29 mouse cellular contexts compared by ENCODE assay signal in the genomic region with DNA sequence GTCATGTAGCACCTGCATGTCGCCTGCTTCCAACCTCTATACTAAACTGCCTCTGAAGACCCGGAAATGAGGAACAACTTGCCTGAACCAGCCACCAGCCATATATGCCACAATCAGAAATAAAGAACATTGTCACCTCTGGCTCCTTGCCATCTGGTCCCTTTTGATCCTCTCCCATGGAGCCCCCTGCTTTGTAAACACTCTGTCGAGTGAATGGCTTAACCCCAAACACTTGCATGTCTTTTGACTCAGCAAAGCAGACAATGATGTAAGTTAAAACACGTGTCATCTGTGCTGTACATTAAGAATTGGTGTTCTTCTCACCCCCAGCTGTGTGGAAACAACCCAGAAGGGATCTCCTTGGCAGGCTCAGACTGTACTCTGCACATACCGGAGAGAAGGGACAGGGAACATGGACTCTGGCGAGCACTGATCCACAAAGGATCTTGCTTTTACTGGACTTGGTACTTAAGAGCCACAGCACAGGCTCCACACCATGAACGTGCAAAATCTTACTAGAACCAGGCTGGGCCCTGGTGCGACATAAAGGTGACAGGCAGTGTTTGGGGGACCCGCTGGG. TPM values are rescaled to one million over a fixed set of nuclear protein-coding genes. Genes with fewer than 3 reads are reported as not detected.
DNase-seq lines count a peak whose midpoint lies in the region; ATAC-seq and TF ChIP-seq lines count a peak whose summit lies in the region.
"Had no signal": no experiment of that assay in that cellular context is flagged by ENCODE, and none has a peak within 500 bp of the region (broad histone marks: within the 10 kb centered on the region; RNA-seq: fewer than 3 reads in every experiment).

No protein-coding gene starts in this region.

- no peak for TF ChIP-seq CTCF in kidney, adult 2 months (conservative IDR thresholded peaks at IDR 0.05; ENCODE audit: insufficient read depth, insufficient read length, low read depth, low read length)
- no peak for TF ChIP-seq CTCF in lung, postnatal 0 days (IDR thresholded peaks at IDR 0.05)

- H3K27me3 ChIP-seq in kidney, adult 2 months (replicated peaks; ENCODE audit: control insufficient read depth, insufficient read depth, low read length), result no peaks in the 10 kb centered on the region
- no peaks in the 10 kb centered on the region for H3K27me3 ChIP-seq in lung, postnatal 0 days (replicated peaks; ENCODE audit: insufficient read depth, low read length)
- no peaks in the 10 kb centered on the region for H3K27me3 ChIP-seq in embryonic facial prominence, embryonic 15.5 days
- H3K27me3 ChIP-seq in limb, embryonic 10.5 days (ENCODE audit: low read depth, poor library complexity, severe bottlenecking), result no peaks in the 10 kb centered on the region
- no peaks in the 10 kb centered on the region for H3K27me3 ChIP-seq in forebrain, embryonic 15.5 days
- H3K27me3 ChIP-seq: forebrain, embryonic 12.5 days; heart, embryonic 13.5 days; hindbrain, embryonic 12.5 days; neural tube, embryonic 15.5 days; stomach, embryonic 15.5 days had no signal

- DNase-seq in kidney, adult 2 months, result peak; percentile 81
- DNase-seq in kidney, postnatal 4 days, result no peak
- DNase-seq in lung, postnatal 0 days (ENCODE audit: low spot score), result peak; percentile 16
- DNase-seq in lung, postnatal 10 days, result no peak
- no peak for DNase-seq in limb, embryonic 10.5 days (ENCODE audit: low spot score)
- DNase-seq: adrenal gland, adult 8-10 months; cerebellum, adult 2 months; cerebellum, postnatal 25 days; gastrocnemius, postnatal 36 days; heart, adult 2 months; heart, postnatal 14 days; left cerebral cortex, postnatal 4 days; liver; right cerebral cortex, adult 18-20 months; right cerebral cortex, postnatal 4 days; thymus, adult 2 months; thymus, postnatal 4 days had no signal

- H3K9me3 ChIP-seq in lung, postnatal 0 days (ENCODE audit: low read length), result no peaks in the 10 kb centered on the region
- no peaks in the 10 kb centered on the region for H3K9me3 ChIP-seq in embryonic facial prominence, embryonic 15.5 days (replicated peaks)
- H3K9me3 ChIP-seq in limb, embryonic 10.5 days (replicated peaks), result no peaks in the 10 kb centered on the region
- no peaks in the 10 kb centered on the region for H3K9me3 ChIP-seq in forebrain, embryonic 15.5 days
- H3K9me3 ChIP-seq: forebrain, embryonic 12.5 days; heart, embryonic 13.5 days; hindbrain, embryonic 12.5 days; midbrain, embryonic 10.5 days; neural tube, embryonic 15.5 days; stomach, embryonic 15.5 days had no signal

- no peak overlapping the region for H3K27ac ChIP-seq in kidney, adult 2 months (ENCODE audit: insufficient read depth, low read depth, low read length)
- H3K27ac ChIP-seq in lung, postnatal 0 days (ENCODE audit: low read length), result no peak overlapping the region
- no peak overlapping the region; the same call in 1 of the 2 replicates for H3K27ac ChIP-seq in embryonic facial prominence, embryonic 15.5 days (replicated peaks)
- 0 out of 2 replicates have a peak overlapping the region, but pooled peaks have one; percentile 9 for H3K27ac ChIP-seq in limb, embryonic 10.5 days
- H3K27ac ChIP-seq in forebrain, embryonic 15.5 days (replicated peaks), result no peak overlapping the region
- H3K27ac ChIP-seq: forebrain, embryonic 12.5 days; heart, adult 2 months; heart, embryonic 13.5 days; hindbrain, embryonic 12.5 days; midbrain, embryonic 10.5 days; neural tube, embryonic 15.5 days; stomach, embryonic 15.5 days had no signal

- no peak overlapping the region for H3K9ac ChIP-seq in lung, postnatal 0 days (replicated peaks; ENCODE audit: low read depth)
- no peak overlapping the region for H3K9ac ChIP-seq in embryonic facial prominence, embryonic 15.5 days
- no peak overlapping the region for H3K9ac ChIP-seq in forebrain, embryonic 15.5 days (replicated peaks)
- H3K9ac ChIP-seq: forebrain, embryonic 12.5 days; heart, embryonic 13.5 days; hindbrain, embryonic 12.5 days; neural tube, embryonic 15.5 days; stomach, embryonic 15.5 days had no signal

- H3K36me3 ChIP-seq in kidney, adult 2 months (ENCODE audit: control insufficient read depth, insufficient read depth, low read length), result no peaks in the 10 kb centered on the region
- no peaks in the 10 kb centered on the region for H3K36me3 ChIP-seq in lung, postnatal 0 days (ENCODE audit: insufficient read depth, low read length)
- H3K36me3 ChIP-seq in embryonic facial prominence, embryonic 15.5 days, result no peaks in the 10 kb centered on the region
- no peaks in the 10 kb centered on the region for H3K36me3 ChIP-seq in limb, embryonic 10.5 days
- H3K36me3 ChIP-seq in forebrain, embryonic 15.5 days, result no peaks in the 10 kb centered on the region
- H3K36me3 ChIP-seq: forebrain, embryonic 12.5 days; heart, embryonic 13.5 days; hindbrain, embryonic 12.5 days; midbrain, embryonic 10.5 days; neural tube, embryonic 15.5 days; stomach, embryonic 15.5 days had no signal

- H3K4me2 ChIP-seq in lung, postnatal 0 days (replicated peaks; ENCODE audit: low read depth, low read length), result no peak overlapping the region
- no peak overlapping the region for H3K4me2 ChIP-seq in embryonic facial prominence, embryonic 15.5 days (replicated peaks)
- no peak overlapping the region for H3K4me2 ChIP-seq in forebrain, embryonic 15.5 days (replicated peaks)
- H3K4me2 ChIP-seq: forebrain, embryonic 12.5 days; heart, embryonic 13.5 days; hindbrain, embryonic 12.5 days; neural tube, embryonic 15.5 days; stomach, embryonic 15.5 days had no signal

- no peak for TF ChIP-seq POLR2A in kidney, adult 2 months (IDR thresholded peaks at IDR 0.05; ENCODE audit: low read depth, low read length)

- H3K4me3 ChIP-seq in kidney, adult 2 months (ENCODE audit: insufficient read depth, low read depth, low read length), result no peak overlapping the region
- no peak overlapping the region for H3K4me3 ChIP-seq in lung, postnatal 0 days (ENCODE audit: low read depth, low read length)
- H3K4me3 ChIP-seq in embryonic facial prominence, embryonic 15.5 days (replicated peaks), result no peak overlapping the region
- no peak overlapping the region for H3K4me3 ChIP-seq in limb, embryonic 10.5 days
- no peak overlapping the region for H3K4me3 ChIP-seq in forebrain, embryonic 15.5 days
- H3K4me3 ChIP-seq: forebrain, embryonic 12.5 days; heart, adult 2 months; heart, embryonic 13.5 days; hindbrain, embryonic 12.5 days; midbrain, embryonic 10.5 days; neural tube, embryonic 15.5 days; stomach, embryonic 15.5 days had no signal

- H3K4me1 ChIP-seq in kidney, adult 2 months (ENCODE audit: control insufficient read depth, insufficient read depth, low read length), result peaks cover 6% of the 10 kb centered on the region; the same call in 1 of the 2 replicates
- H3K4me1 ChIP-seq in lung, postnatal 0 days (ENCODE audit: insufficient read depth, low read depth, low read length), result no peaks in the 10 kb centered on the region
- peaks cover 19% of the 10 kb centered on the region for H3K4me1 ChIP-seq in embryonic facial prominence, embryonic 15.5 days
- H3K4me1 ChIP-seq in limb, embryonic 10.5 days, result peaks cover 7% of the 10 kb centered on the region
- peaks cover 3% of the 10 kb centered on the region; the same call in 1 of the 2 replicates for H3K4me1 ChIP-seq in forebrain, embryonic 15.5 days
- H3K4me1 ChIP-seq: neural tube, embryonic 15.5 days had no signal

- 50% methylated on average over 9 of the region's 9 CpGs for WGBS in kidney, adult 2 months
- WGBS in lung, postnatal 0 days, result 32% methylated on average over 9 of the region's 9 CpGs
- 39% methylated on average over 9 of the region's 9 CpGs for WGBS in embryonic facial prominence, embryonic 15.5 days
- 57% methylated on average over 9 of the region's 9 CpGs for WGBS in limb, embryonic 10.5 days
- 61% methylated on average over 9 of the region's 9 CpGs for WGBS in forebrain, embryonic 15.5 days

- peak; percentile 28; the same call in 1 of the 2 replicates for ATAC-seq in lung, postnatal 0 days
- ATAC-seq in embryonic facial prominence, embryonic 15.5 days (ENCODE audit: insufficient number of reproducible peaks, low FRiP score, low TSS enrichment, low read depth), result peak; percentile 39; the same call in 1 of the 2 replicates
- ATAC-seq in forebrain, embryonic 15.5 days (replicated peaks), result no peak
- ATAC-seq: activated CD4-positive, CD25-positive, alpha-beta regulatory T cell, adult 4 months had no signal

- TF ChIP-seq EP300 in lung, postnatal 0 days (IDR thresholded peaks at IDR 0.05), result no peak

RNA-seq across cellular contexts. Expression of gene Slc22a22, which starts 26.8 kb away (rescaled TPM):
- polyA plus RNA-seq in kidney, adult 2 months (2012; rRNA removed), result 20.6 and 34.5 TPM in 2 replicates
- polyA plus RNA-seq in lung, postnatal 0 days (2015; fragmentation: Nextera tagmentation; extraction: Ambion mirVana), result 0.13 TPM in 1 of 2 replicates, not detected in the other
- polyA plus RNA-seq in embryonic facial prominence, embryonic 15.5 days (2015; fragmentation: Nextera tagmentation; extraction: Ambion mirVana), result 0.08 and 0.11 TPM in 2 replicates
- not detected in 2 replicates for polyA plus RNA-seq in limb, embryonic 10.5 days (2016; fragmentation: Nextera tagmentation; extraction: Ambion mirVana)
- not detected in 2 replicates for polyA plus RNA-seq in forebrain, embryonic 15.5 days (2015; fragmentation: Nextera tagmentation; extraction: Ambion mirVana)
- polyA plus RNA-seq: activated CD4-positive, CD25-positive, alpha-beta regulatory T cell, adult 4 months; C2C12; cerebellum, adult 2 months; forebrain, embryonic 12.5 days; heart, adult 2 months; heart, embryonic 13.5 days; hindbrain, embryonic 12.5 days; large intestine, adult 2 months; liver, embryonic 16.5 days; midbrain, embryonic 10.5 days; neural tube, embryonic 15.5 days; stomach, embryonic 15.5 days; thymus, adult 2 months had no signal

Comparison
In these comparisons a context has a peak if more than half of its experiments do, and no peak if none do; other contexts are left out.
1. DNase-seq: peak in kidney, adult 2 months (single experiment) and lung, postnatal 0 days (single experiment); none in kidney, postnatal 4 days (0 of 2), lung, postnatal 10 days (single experiment) and limb, embryonic 10.5 days (single experiment).
2. RNA of gene Slc22a22, which starts 26.8 kb away (polyA plus RNA-seq): 20.6 to 34.5 TPM in kidney, adult 2 months; 0.08 to 0.11 TPM in embryonic facial prominence, embryonic 15.5 days, 0.13 TPM in lung, postnatal 0 days, not detected in limb, embryonic 10.5 days and not detected in forebrain, embryonic 15.5 days; every median in the first group is over 10 times any median in the second.